Mouse (Mus musculus) CH12.LX (cell line): ENCODE measurements at regions not wholly inside any gene's neighbourhood (a gene's known extent, or its start where the extent isn't known, plus 50 kb on each side); places are given as distances from the start of the nearest gene placed in this dataset.

Experiments used
- DNase-seq: peaks from one replicate; pipeline ENCODE4 v3.0.0-alpha.2; 2013; ENCODE audit errors: extremely low read depth
- H3K27ac ChIP-seq: 2 replicates; pipeline ENCODE4 v1.5.1; 2012; ENCODE audit warnings: low read depth, mild to moderate bottlenecking, control low read depth, moderate library complexity; ENCODE audit not compliant: insufficient read depth
- H3K27me3 ChIP-seq: replicated peaks from 2 replicates; pipeline ENCODE3; 2012; ENCODE audit warnings: inconsistent platforms
- H3K36me3 ChIP-seq, 2 experiments: replicated peaks in 1 of 2; 2 replicates each; pipeline versions ENCODE3 to v1.6.1; 2012; ENCODE audit warnings: inconsistent platforms in 1 of 2, low read length in 1 of 2, mild to moderate bottlenecking in 1 of 2, mixed read lengths in 1 of 2, moderate library complexity in 1 of 2; ENCODE audit not compliant: control insufficient read depth in 1 of 2, insufficient read depth in 1 of 2
- H3K4me1 ChIP-seq, 2 experiments: 2 replicates each; pipeline ENCODE4 v1.6.1; 2012; ENCODE audit warnings: inconsistent platforms in 1 of 2, moderate library complexity in 1 of 2; ENCODE audit not compliant: insufficient read depth in 2 of 2, control insufficient read depth in 1 of 2
- H3K4me2 ChIP-seq: 2 replicates; pipeline ENCODE4 v1.6.1; 2012; ENCODE audit warnings: low read depth, mild to moderate bottlenecking, control low read depth; ENCODE audit not compliant: poor library complexity, insufficient read depth, severe bottlenecking
- H3K4me3 ChIP-seq, 3 experiments: fragments of 150-350 bp in 1 of 3; sonication (generic) in 1 of 3; replicated peaks in 1 of 3; 2 replicates each; pipeline versions ENCODE3 to v1.5.1; 2011 to 2012; ENCODE audit warnings: low read depth in 2 of 3, low read length in 2 of 3, mild to moderate bottlenecking in 2 of 3, moderate library complexity in 2 of 3, control low read depth in 1 of 3, improper control_type of control experiment in 1 of 3, inconsistent platforms in 1 of 3, mixed read lengths in 1 of 3; ENCODE audit not compliant: poor library complexity in 1 of 3
- H3K79me2 ChIP-seq: replicated peaks from 2 replicates; pipeline ENCODE4 v1.6.1; 2012; ENCODE audit warnings: mild to moderate bottlenecking, moderate library complexity; ENCODE audit not compliant: control insufficient read depth, poor library complexity, insufficient read depth, severe bottlenecking; ENCODE audit errors: extremely low read depth
- H3K9ac ChIP-seq: 2 replicates; pipeline ENCODE4 v1.6.1; 2012; ENCODE audit warnings: low read depth, mild to moderate bottlenecking, control low read depth, moderate library complexity; ENCODE audit not compliant: insufficient read depth
- H3K9me3 ChIP-seq: replicated peaks from 2 replicates; pipeline ENCODE3; 2012; ENCODE audit warnings: low read length, inconsistent platforms, mixed read lengths
- BHLHE40 ChIP-seq: IDR thresholded peaks from 2 replicates; pipeline ENCODE4 v1.6.1; 2011; ENCODE audit warnings: mild to moderate bottlenecking, low read depth, low read length, improper control_type of control experiment
- CHD1 ChIP-seq: IDR thresholded peaks from 2 replicates; pipeline ENCODE4 v1.6.1; 2012; ENCODE audit warnings: low read depth, low read length, improper control_type of control experiment, inconsistent platforms
- CHD2 ChIP-seq: IDR thresholded peaks from 2 replicates; pipeline ENCODE4 v1.6.1; 2011; ENCODE audit warnings: low read length, improper control_type of control experiment
- CTCF ChIP-seq, 2 experiments: IDR thresholded peaks in 1 of 2; conservative IDR thresholded peaks in 1 of 2; 2 replicates each; pipeline ENCODE4 v1.5.1; 2011 to 2012; ENCODE audit warnings: low read depth in 2 of 2, low read length in 2 of 2, improper control_type of control experiment in 1 of 2, inconsistent platforms in 1 of 2, mild to moderate bottlenecking in 1 of 2, moderate library complexity in 1 of 2
- E2F4 ChIP-seq: IDR thresholded peaks from 2 replicates; pipeline ENCODE4 v1.6.1; 2011; ENCODE audit warnings: low read depth, low read length, improper control_type of control experiment; ENCODE audit not compliant: insufficient replicate concordance
- ELF1 ChIP-seq: IDR thresholded peaks from 2 replicates; pipeline ENCODE4 v1.6.1; 2014; ENCODE audit warnings: low read depth, mild to moderate bottlenecking, inconsistent platforms, low read length, improper control_type of control experiment
- EP300 ChIP-seq: IDR thresholded peaks from 2 replicates; pipeline ENCODE4 v1.6.1; 2011; ENCODE audit warnings: low read length, improper control_type of control experiment
- ETS1 ChIP-seq: conservative IDR thresholded peaks from 2 replicates; pipeline ENCODE4 v1.6.1; 2012; ENCODE audit warnings: low read depth, mild to moderate bottlenecking, inconsistent platforms, low read length, improper control_type of control experiment, moderate library complexity
- IRF4 ChIP-seq: IDR thresholded peaks from 2 replicates; pipeline ENCODE4 v1.6.1; 2014; ENCODE audit warnings: low read depth, mild to moderate bottlenecking, inconsistent platforms, low read length, improper control_type of control experiment
- JUN ChIP-seq: IDR thresholded peaks from 2 replicates; pipeline ENCODE4 v1.6.1; 2011; ENCODE audit warnings: low read depth, mild to moderate bottlenecking, low read length, improper control_type of control experiment, moderate library complexity; ENCODE audit not compliant: insufficient read depth
- MAFK ChIP-seq: IDR thresholded peaks from 2 replicates; pipeline ENCODE4 v1.6.1; 2011; ENCODE audit warnings: low read length, improper control_type of control experiment; ENCODE audit not compliant: insufficient replicate concordance
- MAZ ChIP-seq: IDR thresholded peaks from 2 replicates; pipeline ENCODE4 v1.6.1; 2012; ENCODE audit warnings: low read depth, mild to moderate bottlenecking, inconsistent platforms, low read length, improper control_type of control experiment, moderate library complexity
- MXI1 ChIP-seq: IDR thresholded peaks from 2 replicates; pipeline ENCODE4 v1.6.1; 2011; ENCODE audit warnings: mild to moderate bottlenecking, low read depth, low read length, improper control_type of control experiment
- MYC ChIP-seq: IDR thresholded peaks from 2 replicates; pipeline ENCODE4 v1.6.1; 2011; ENCODE audit warnings: low read depth, mild to moderate bottlenecking, improper control_type of control experiment, low read length
- NELFE ChIP-seq: IDR thresholded peaks from 2 replicates; pipeline ENCODE4 v1.6.1; 2011; ENCODE audit warnings: low read depth, low read length, improper control_type of control experiment
- POLR2A ChIP-seq: IDR thresholded peaks from 2 replicates; pipeline ENCODE4 v1.6.1; 2011; ENCODE audit warnings: low read depth, mild to moderate bottlenecking, improper control_type of control experiment, low read length
- RCOR1 ChIP-seq: conservative IDR thresholded peaks from 2 replicates; pipeline ENCODE4 v1.6.1; 2012; ENCODE audit warnings: low read depth, mild to moderate bottlenecking, inconsistent platforms, low read length, improper control_type of control experiment
- SIN3A ChIP-seq: IDR thresholded peaks from 2 replicates; pipeline ENCODE4 v1.6.1; 2012; ENCODE audit warnings: low read length, improper control_type of control experiment, inconsistent platforms
- SMC3 ChIP-seq: IDR thresholded peaks from 2 replicates; pipeline ENCODE4 v1.6.1; 2011; ENCODE audit warnings: low read depth, low read length, improper control_type of control experiment
- TBP ChIP-seq: conservative IDR thresholded peaks from 2 replicates; pipeline ENCODE4 v1.6.1; 2011; ENCODE audit warnings: low read depth, low read length, improper control_type of control experiment
- TCF12 ChIP-seq: IDR thresholded peaks from 2 replicates; pipeline ENCODE4 v1.6.1; 2014; ENCODE audit warnings: low read depth, mild to moderate bottlenecking, inconsistent platforms, low read length, improper control_type of control experiment
- UBTF ChIP-seq: IDR thresholded peaks from 2 replicates; pipeline ENCODE4 v1.6.1; 2012; ENCODE audit warnings: low read depth, mild to moderate bottlenecking, inconsistent platforms, low read length, improper control_type of control experiment, moderate library complexity
- USF1 ChIP-seq: IDR thresholded peaks from 2 replicates; pipeline ENCODE4 v1.6.1; 2014; ENCODE audit warnings: low read depth, mild to moderate bottlenecking, inconsistent platforms, low read length, improper control_type of control experiment
- USF2 ChIP-seq: conservative IDR thresholded peaks from 2 replicates; pipeline ENCODE4 v1.6.1; 2011; ENCODE audit warnings: low read depth, low read length, improper control_type of control experiment
- ZC3H11A ChIP-seq: IDR thresholded peaks from 2 replicates; pipeline ENCODE4 v1.6.1; 2012; ENCODE audit warnings: low read depth, mild to moderate bottlenecking, inconsistent platforms, low read length, improper control_type of control experiment
- ZMIZ1 ChIP-seq: IDR thresholded peaks from 2 replicates; pipeline ENCODE4 v1.6.1; 2012; ENCODE audit warnings: low read depth, mild to moderate bottlenecking, inconsistent platforms, low read length, improper control_type of control experiment
- ZNF384 ChIP-seq: IDR thresholded peaks from 2 replicates; pipeline ENCODE4 v1.6.1; 2012; ENCODE audit warnings: low read depth, low read length, improper control_type of control experiment, inconsistent platforms
- dilution Hi-C: fragments of 300-500 bp; cut with MboI; formaldehyde crosslinking; loops from 2 replicates; pipeline ENCODE4 v1.14.3; 2020; ENCODE audit warnings: low sequenced_read_pairs; ENCODE audit not compliant: extremely low pct_unique_long_range_greater_than_20kb, extremely low pct_ligation_motif_present
- in situ Hi-C: fragments of 300-500 bp; cut with MboI; formaldehyde crosslinking; loops from 3 replicates; pipeline ENCODE4 v1.14.3; 2019; ENCODE audit warnings: low sequenced_read_pairs, low pct_ligation_motif_present, low pct_unique_long_range_greater_than_20kb, mixed read lengths

DNA sequence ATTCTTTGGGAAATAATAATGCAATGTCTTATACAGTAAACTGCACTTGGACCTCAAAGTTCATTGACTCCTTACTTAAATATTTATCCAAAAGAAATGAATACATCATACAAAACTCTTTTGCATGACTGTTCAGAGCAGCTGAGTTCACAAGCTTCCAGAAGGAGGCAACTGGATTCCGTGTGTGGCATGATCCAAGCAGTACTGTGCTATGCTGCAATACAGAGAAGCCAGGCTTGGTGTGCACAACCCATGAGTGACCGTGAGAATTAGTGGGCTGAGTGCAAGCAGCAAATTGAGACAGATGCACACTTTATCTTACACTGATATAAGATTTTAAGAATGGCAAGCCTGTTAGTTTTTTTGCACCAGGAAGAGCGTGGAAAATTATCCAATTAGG is 270.0 kb upstream of the Gimd1 start:
- dilution Hi-C loops = no loop called here
- Histone ChIP-seq H3K9me3 (no peaks in the 10 kb centered on the region), H3K27me3 (no peaks in the 10 kb centered on the region), H3K9ac (no peak overlapping the region), H3K79me2 (no peaks in the 10 kb centered on the region), H3K36me3 (no peaks in the 10 kb centered on the region), H3K27ac (no peak overlapping the region), H3K4me2 (no peak overlapping the region), H3K4me1 (no peaks in the 10 kb centered on the region), H3K4me3 (no peak overlapping the region)
- no peak for TF ChIP-seq TBP
- no peak for TF ChIP-seq ZNF384
- TF ChIP-seq USF1 = no peak
- TF ChIP-seq ZMIZ1 = no peak
- no peak for TF ChIP-seq CTCF (conservative IDR thresholded peaks at IDR 0.05 in 1 of 2, IDR thresholded peaks at IDR 0.05 in 1 of 2; ENCODE audit: low read depth in 2 of 2, low read length in 2 of 2)
- TF ChIP-seq RCOR1 = no peak
- TF ChIP-seq IRF4 = no peak
- no peak for TF ChIP-seq ELF1
- TF ChIP-seq NELFE = no peak
- no peak for TF ChIP-seq JUN
- no peak for TF ChIP-seq CHD2
- TF ChIP-seq BHLHE40 = no peak
- no peak for TF ChIP-seq ETS1
- TF ChIP-seq SIN3A = no peak
- TF ChIP-seq EP300 = no peak
- TF ChIP-seq MXI1 = no peak
- TF ChIP-seq UBTF = no peak
- in situ Hi-C loops = no loop called here
- DNase-seq = no peak

DNA sequence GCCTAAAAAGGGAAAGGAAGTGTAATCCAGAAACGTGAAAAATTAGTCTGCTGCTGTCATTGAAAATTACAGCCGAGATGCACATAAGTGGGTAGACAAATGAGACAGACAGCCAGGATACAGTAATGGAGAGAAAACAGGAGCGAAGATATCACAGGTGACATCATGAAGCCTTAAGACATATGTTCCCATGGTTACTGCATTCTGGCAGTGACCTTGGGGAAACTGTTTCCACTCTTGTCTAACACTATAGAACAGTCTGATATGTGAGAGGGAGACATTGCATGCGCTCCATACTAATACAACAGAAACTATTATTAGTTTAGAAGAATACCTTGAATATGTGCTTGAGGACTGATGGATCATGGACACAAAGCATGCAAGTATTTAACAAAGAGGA is 254.0 kb upstream of the Gimd1 start:
- Histone ChIP-seq H3K9me3 (no peaks in the 10 kb centered on the region), H3K36me3 (no peaks in the 10 kb centered on the region), H3K4me3 (no peak overlapping the region), H3K27me3 (no peaks in the 10 kb centered on the region), H3K4me1 (no peaks in the 10 kb centered on the region), H3K9ac (no peak overlapping the region), H3K79me2 (no peaks in the 10 kb centered on the region), H3K27ac (no peak overlapping the region), H3K4me2 (no peak overlapping the region)
- DNase-seq = no peak
- TF ChIP-seq MAFK = no peak
- no peak for TF ChIP-seq UBTF
- no peak for TF ChIP-seq CHD2
- no peak for TF ChIP-seq MYC
- TF ChIP-seq ZNF384 = no peak
- no peak for TF ChIP-seq POLR2A
- TF ChIP-seq ELF1 = no peak
- no peak for TF ChIP-seq USF2
- TF ChIP-seq TCF12 = no peak
- TF ChIP-seq CHD1 = no peak
- TF ChIP-seq SMC3 = no peak
- no peak for TF ChIP-seq MAZ
- TF ChIP-seq ETS1 = no peak
- TF ChIP-seq E2F4 = no peak
- no peak for TF ChIP-seq JUN
- TF ChIP-seq ZC3H11A = no peak
- dilution Hi-C loops = no loop called here
- in situ Hi-C loops = no loop called here
